Mouse (Mus musculus) liver, adult 2 months (tissue): ENCODE data around the gene Pex10. TPM values are rescaled to one million over a fixed set of nuclear protein-coding genes. Genes with fewer than 3 reads are reported as not detected.
A peak's percentile ranks its signal among the peaks of the same experiment; 100 is the strongest.

ENCODE experiments used
- DNase-seq: peaks from one replicate; pipeline ENCODE4 v3.0.0-alpha.2; 2011; ENCODE audit warnings: low read depth, low spot score; ENCODE audit errors: extremely low read depth
- H3K27ac ChIP-seq: fragments of 200-500 bp; replicated peaks from 2 replicates; pipeline ENCODE4 v1.5.1; 2012; ENCODE audit warnings: low read depth, mild to moderate bottlenecking, control low read depth, inconsistent platforms, low read length; ENCODE audit not compliant: insufficient read depth
- H3K27me3 ChIP-seq: fragments of 200-500 bp; 2 replicates; pipeline ENCODE4 v1.6.1; 2012; ENCODE audit warnings: mild to moderate bottlenecking, moderate library complexity, low read length, inconsistent platforms; ENCODE audit not compliant: control insufficient read depth, insufficient read depth
- H3K36me3 ChIP-seq: fragments of 200-500 bp; 2 replicates; pipeline ENCODE4 v1.6.1; 2012; ENCODE audit warnings: low read length, inconsistent platforms; ENCODE audit not compliant: control insufficient read depth, insufficient read depth
- H3K4me1 ChIP-seq: fragments of 200-500 bp; 2 replicates; pipeline ENCODE4 v1.6.1; 2011; ENCODE audit warnings: low read length; ENCODE audit not compliant: control insufficient read depth, insufficient read depth
- H3K4me3 ChIP-seq: fragments of 200-500 bp; 2 replicates; pipeline ENCODE4 v1.5.1; 2011; ENCODE audit warnings: low read depth, mild to moderate bottlenecking, control low read depth, low read length, moderate library complexity; ENCODE audit not compliant: insufficient read depth
- H3K79me2 ChIP-seq: fragments of 200-500 bp; 2 replicates; pipeline ENCODE4 v1.6.1; 2012; ENCODE audit warnings: inconsistent platforms, mild to moderate bottlenecking, low read length, moderate library complexity; ENCODE audit not compliant: control insufficient read depth, insufficient read depth
- H3K9ac ChIP-seq: fragments of 200-500 bp; 2 replicates; pipeline ENCODE4 v1.6.1; 2012; ENCODE audit warnings: low read depth, mild to moderate bottlenecking, control low read depth, inconsistent platforms, low read length
- CTCF ChIP-seq: fragments of 200-500 bp; IDR thresholded peaks from 2 replicates; pipeline ENCODE4 v1.5.1; 2011; ENCODE audit warnings: low read depth, low read length, control low read depth
- POLR2A ChIP-seq: fragments of 200-500 bp; IDR thresholded peaks from 2 replicates; pipeline ENCODE4 v1.6.1; 2011; ENCODE audit warnings: low read length, control low read depth; ENCODE audit not compliant: insufficient read depth; ENCODE audit errors: extremely low read depth
- WGBS: fragments of 180-500 bp; shearing (Covaris S2); methylation state at CpG from one replicate; pipeline ENCODE4 v1.1.7; 2018; 5-methylcytosine and 5-hydroxymethylcytosine counted together
- polyA plus RNA-seq: library from polyadenylated mRNA; depleted of rRNA; stranded (reverse); fragments of >200 nt; gene quantifications from 2 replicates; pipeline ENCODE4 v1.2.3, GENCODE M21; 2012
- total RNA-seq: library from RNA; depleted of rRNA; stranded (reverse); fragments of >200 nt; gene quantifications from 2 replicates; pipeline ENCODE4 v1.2.3, GENCODE M21; 2014

The Pex10 gene
- total and polyA plus RNA-seq, 2 experiments: 3.7 to 13.0 TPM

GRCm38 (mm10) chr4:155092718-155093430, 26.1 kb downstream of the Pex10 start:
- no peak for DNase-seq
- WGBS: 95% methylated on average over 19 of the region's 19 CpGs
- H3K27ac ChIP-seq: no peak overlapping the region

GRCm38 (mm10) chr4:155093431-155094149, 26.8 kb downstream of the Pex10 start:
- H3K4me1 ChIP-seq: no peaks in the 10 kb centered on the region
- no peaks in the 10 kb centered on the region for H3K36me3 ChIP-seq
- no peak overlapping the region for H3K27ac ChIP-seq
- no peak for DNase-seq
- H3K9ac ChIP-seq: no peak overlapping the region
- 88% methylated on average over 7 of the region's 7 CpGs for WGBS
- H3K27me3 ChIP-seq: no peaks in the 10 kb centered on the region
- H3K4me3 ChIP-seq: no peak overlapping the region
- H3K79me2 ChIP-seq: no peaks in the 10 kb centered on the region
- no peak for TF ChIP-seq POLR2A
- no peak for TF ChIP-seq CTCF

More at GRCm38 (mm10) chr4:155092718-155093430, 26.1 kb downstream of the Pex10 start:
- no peak for TF ChIP-seq CTCF
- TF ChIP-seq POLR2A: no peak
- Histone ChIP-seq H3K4me1 (no peaks in the 10 kb centered on the region), H3K4me3 (no peak overlapping the region), H3K9ac (no peak overlapping the region), H3K36me3 (no peaks in the 10 kb centered on the region), H3K79me2 (no peaks in the 10 kb centered on the region), H3K27me3 (no peaks in the 10 kb centered on the region)

GRCm38 (mm10) chr4:155094565-155094964, 27.7 kb downstream of the Pex10 start:
- Histone ChIP-seq H3K79me2 (no peaks in the 10 kb centered on the region), H3K4me1 (no peaks in the 10 kb centered on the region)
- no peak for DNase-seq

GRCm38 (mm10) chr4:155095238-155095900, 28.6 kb downstream of the Pex10 start:
- Histone ChIP-seq H3K4me3 (no peak overlapping the region), H3K79me2 (no peaks in the 10 kb centered on the region), H3K27me3 (no peaks in the 10 kb centered on the region), H3K9ac (no peak overlapping the region), H3K27ac (no peak overlapping the region), H3K4me1 (no peaks in the 10 kb centered on the region), H3K36me3 (no peaks in the 10 kb centered on the region)
- TF ChIP-seq CTCF (peak; percentile 99), POLR2A (no peak)
- DNase-seq: peak; percentile 69
- 42% methylated on average over 8 of the region's 8 CpGs for WGBS

More at GRCm38 (mm10) chr4:155094565-155094964, 27.7 kb downstream of the Pex10 start:
- WGBS: 72% methylated on average over 3 of the region's 3 CpGs
- Histone ChIP-seq H3K27ac (no peak overlapping the region), H3K27me3 (no peaks in the 10 kb centered on the region), H3K9ac (no peak overlapping the region), H3K4me3 (no peak overlapping the region), H3K36me3 (no peaks in the 10 kb centered on the region)
- TF ChIP-seq POLR2A (no peak), CTCF (peak; percentile 87)

- no peak for DNase-seq
- H3K9ac ChIP-seq: no peak overlapping the region
- H3K4me3 ChIP-seq: no peak overlapping the region
- no peaks in the 10 kb centered on the region for H3K79me2 ChIP-seq
- no peak overlapping the region for H3K27ac ChIP-seq
- no peaks in the 10 kb centered on the region for H3K27me3 ChIP-seq
- TF ChIP-seq CTCF (no peak), POLR2A (no peak)
- H3K4me1 ChIP-seq: no peaks in the 10 kb centered on the region
- WGBS: 92% methylated on average over 8 of the region's 8 CpGs
- no peaks in the 10 kb centered on the region for H3K36me3 ChIP-seq
These were observed 29.2 kb downstream of the Pex10 start for GRCm38 (mm10) chr4:155095967-155096366.
